Mouse (Mus musculus): ENCODE data around the gene Fgd6.

- TF ChIP-seq POLR2A (IDR thresholded peaks at IDR 0.05; ENCODE audit: insufficient read depth, low read depth, low read length), result no peak
- TF ChIP-seq CTCF (IDR thresholded peaks at IDR 0.05; ENCODE audit: insufficient read depth, low read depth, low read length), result no peak
Observed at GRCm38 (mm10) chr10:94031164-94031563, 4.6 kb upstream of the Fgd6 start.
